Mouse (Mus musculus): ENCODE measurements around the gene Fgf12.

- no peak for TF ChIP-seq CTCF (IDR thresholded peaks at IDR 0.05; ENCODE audit: low read depth, low read length)
- no peak for TF ChIP-seq GATA1 (IDR thresholded peaks at IDR 0.05; ENCODE audit: borderline replicate concordance, low read length)
Observed at GRCm38 (mm10) chr16:28289689-28290330, 463.1 kb downstream of the Fgf12 start.

All from G1E (cell line).